8 mouse cellular contexts compared by ENCODE assay signal in the genomic region with DNA sequence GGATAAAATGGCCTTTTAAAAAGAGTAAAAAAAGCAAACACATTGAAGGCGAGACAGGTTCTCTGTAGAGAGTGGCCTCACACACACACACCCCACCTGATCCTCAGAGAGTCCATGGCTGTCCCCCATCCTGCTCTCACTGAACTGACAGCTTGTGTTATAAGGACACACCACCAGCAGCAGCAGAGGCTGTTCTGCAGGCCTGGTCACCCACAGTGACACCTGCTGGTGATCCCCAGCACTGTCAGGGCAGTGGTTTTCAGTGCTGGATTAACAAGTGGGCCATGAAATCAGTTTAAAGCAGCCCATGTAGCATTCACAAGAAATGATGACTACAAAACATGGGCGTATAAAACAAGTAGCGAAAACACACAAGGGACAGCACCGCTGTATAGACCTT. TPM values are rescaled to one million over a fixed set of nuclear protein-coding genes. Genes with fewer than 3 reads are reported as not detected.
DNase-seq lines count a peak whose midpoint lies in the region; ATAC-seq and TF ChIP-seq lines count a peak whose summit lies in the region.

No protein-coding gene starts in this region.

- no peak overlapping the region for H3K4me2 ChIP-seq in intestine, postnatal 0 days (replicated peaks; ENCODE audit: low read depth)
- H3K4me2 ChIP-seq in midbrain, embryonic 15.5 days, result no peak overlapping the region

- DNase-seq in 3134 (ENCODE audit: extremely low read depth, insufficient read length, low spot score) (peak; percentile 65), ZHBTc4 (ENCODE audit: low read depth, low spot score) (peak; percentile 82)
- peak; percentile 63 to 79 for DNase-seq in cerebellum, postnatal 4 days (ENCODE audit: low spot score in 2 of 2)
- peak; percentile 79 for DNase-seq in gastrocnemius, postnatal 10 days
- peak; percentile 73 for DNase-seq in left cerebral cortex, postnatal 4 days
- peak; percentile 9 for DNase-seq in spleen, adult 12 weeks (ENCODE audit: low spot score)

- H3K9ac ChIP-seq in intestine, postnatal 0 days (ENCODE audit: low read depth, low read length), result no peak overlapping the region
- H3K9ac ChIP-seq in midbrain, embryonic 15.5 days, result no peak overlapping the region

- H3K4me1 ChIP-seq in intestine, postnatal 0 days (replicated peaks; ENCODE audit: control insufficient read depth, insufficient read depth, low read length), result no peaks in the 10 kb centered on the region
- no peaks in the 10 kb centered on the region for H3K4me1 ChIP-seq in midbrain, embryonic 15.5 days

- H3K27ac ChIP-seq in intestine, postnatal 0 days (ENCODE audit: low read depth, low read length), result no peak overlapping the region
- H3K27ac ChIP-seq in midbrain, embryonic 15.5 days, result no peak overlapping the region

- no peaks in the 10 kb centered on the region for H3K36me3 ChIP-seq in intestine, postnatal 0 days (ENCODE audit: control insufficient read depth, insufficient read depth)
- H3K36me3 ChIP-seq in midbrain, embryonic 15.5 days (replicated peaks), result no peaks in the 10 kb centered on the region

- ATAC-seq in intestine, postnatal 0 days, result 0 out of 2 replicates have a peak, but pooled peaks have one; percentile 22
- peak; percentile 70; the same call in 1 of the 2 replicates for ATAC-seq in midbrain, embryonic 15.5 days (replicated peaks)

- WGBS in intestine, postnatal 0 days, result 70% methylated on average over 4 of the region's 4 CpGs
- WGBS in midbrain, embryonic 15.5 days, result 62% methylated on average over 4 of the region's 4 CpGs

- H3K27me3 ChIP-seq in intestine, postnatal 0 days (replicated peaks; ENCODE audit: control insufficient read depth, insufficient read depth, low read length), result no peaks in the 10 kb centered on the region
- H3K27me3 ChIP-seq in midbrain, embryonic 15.5 days (replicated peaks), result no peaks in the 10 kb centered on the region

- no peaks in the 10 kb centered on the region for H3K9me3 ChIP-seq in intestine, postnatal 0 days (ENCODE audit: control insufficient read depth)
- H3K9me3 ChIP-seq in midbrain, embryonic 15.5 days, result no peaks in the 10 kb centered on the region

- TF ChIP-seq CTCF in intestine, postnatal 0 days (IDR thresholded peaks at IDR 0.05; ENCODE audit: low read depth), result peak; percentile 94

- intact Hi-C loops in left cerebral cortex, postnatal 4 days (cut with DNase I), result no loop called here

- no peak overlapping the region for H3K4me3 ChIP-seq in intestine, postnatal 0 days (ENCODE audit: low read depth, low read length)
- no peak overlapping the region for H3K4me3 ChIP-seq in midbrain, embryonic 15.5 days

RNA-seq across cellular contexts. Expression of a gene that starts 43.6 kb away (rescaled TPM):
- 100 to 1,000 TPM; 134 to 152 TPM for total RNA-seq in gastrocnemius, postnatal 10 days (2021)
- polyA plus RNA-seq in intestine, postnatal 0 days (2015; fragmentation: Nextera tagmentation; extraction: Ambion mirVana), result 36.0 and 39.3 TPM in 2 replicates
- total RNA-seq in left cerebral cortex, postnatal 4 days (2021), result 100 to 1,000 TPM; 296 to 298 TPM
- 175 and 186 TPM in 2 replicates for polyA plus RNA-seq in midbrain, embryonic 15.5 days (2015; fragmentation: Nextera tagmentation; extraction: Ambion mirVana)

Comparison
In these comparisons a context has a peak if more than half of its experiments do, and no peak if none do; other contexts are left out.
1. DNase-seq: peak in every context shown above with its lines; median percentile 82 in ZHBTc4; 79 in gastrocnemius, postnatal 10 days; 73 in left cerebral cortex, postnatal 4 days; 71 in cerebellum, postnatal 4 days; 65 in 3134; 9 in spleen, adult 12 weeks.